Mouse (Mus musculus) layer of hippocampus, postnatal 14 days (tissue): ENCODE data around the gene Csta1. TPM values are rescaled to one million over a fixed set of nuclear protein-coding genes. Genes with fewer than 3 reads are reported as not detected.
"Not testable (repeated sequence)": the region's sequence is repeated elsewhere in the genome, so short reads cannot be mapped to it uniquely, and the experiment has no call there.

Experiments
- DNase-seq, 2 experiments: peaks; one replicate each; pipeline ENCODE4 v3.0.0; 2021 to 2022; ENCODE audit warnings: low spot score in 2 of 2, mixed read lengths in 1 of 2
- long read RNA-seq, 2 experiments: library from polyadenylated mRNA; stranded (forward); transcript quantifications; one replicate each; pipeline ENCODE4 v2.0.0; 2021
- total RNA-seq, 2 experiments: library from RNA; stranded (reverse); gene quantifications; 2 replicates each; pipeline ENCODE4 v1.2.3; 2021

The Csta1 gene
- total RNA-seq, result not detected
- long read RNA-seq, experiment 1, result 0 reads
- long read RNA-seq, experiment 2, result 0 reads

DNA sequence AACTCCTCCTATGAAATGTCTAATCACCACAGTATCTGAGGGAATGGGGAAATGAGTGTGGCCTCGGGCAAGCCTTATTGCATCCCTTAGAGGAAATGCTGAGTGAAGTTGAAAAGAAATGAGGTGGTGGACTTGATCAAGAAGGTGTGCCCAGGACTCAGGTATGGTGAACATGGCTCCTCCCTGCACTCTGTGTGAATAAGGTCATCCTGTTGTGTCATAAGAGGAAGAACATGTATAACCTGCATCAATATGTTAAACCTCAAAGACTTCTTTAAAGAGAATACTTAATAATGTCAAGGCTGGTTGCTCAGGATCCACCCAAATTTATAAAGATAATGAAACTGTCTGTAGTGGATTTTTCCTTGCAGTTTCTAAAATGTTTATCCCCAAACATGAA is at the start of gene Csta1:
TSS of gene Csta1 (minus strand) at position 101 of the 400 bp plus-strand sequence.
- no peak for DNase-seq

DNA sequence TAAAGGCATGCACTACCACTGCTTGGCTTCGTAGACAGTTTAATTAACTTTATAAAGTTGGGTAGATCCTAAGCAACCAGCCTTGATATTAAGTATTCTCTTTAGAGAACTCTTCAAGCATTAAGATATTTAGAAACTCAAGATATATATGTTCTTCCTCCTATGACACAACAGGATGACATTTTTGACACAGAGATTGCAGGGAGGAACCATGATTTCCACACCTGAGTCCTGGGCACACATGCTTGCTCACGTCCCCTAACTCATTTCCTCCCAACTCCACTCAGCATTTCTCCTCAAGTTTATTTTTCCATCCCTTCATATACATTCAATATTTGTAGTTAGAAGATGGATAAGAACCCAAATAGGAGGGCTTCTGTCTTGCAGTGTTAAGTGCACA is 48.9 kb upstream of the Csta1 start:
- no peak for DNase-seq

DNA sequence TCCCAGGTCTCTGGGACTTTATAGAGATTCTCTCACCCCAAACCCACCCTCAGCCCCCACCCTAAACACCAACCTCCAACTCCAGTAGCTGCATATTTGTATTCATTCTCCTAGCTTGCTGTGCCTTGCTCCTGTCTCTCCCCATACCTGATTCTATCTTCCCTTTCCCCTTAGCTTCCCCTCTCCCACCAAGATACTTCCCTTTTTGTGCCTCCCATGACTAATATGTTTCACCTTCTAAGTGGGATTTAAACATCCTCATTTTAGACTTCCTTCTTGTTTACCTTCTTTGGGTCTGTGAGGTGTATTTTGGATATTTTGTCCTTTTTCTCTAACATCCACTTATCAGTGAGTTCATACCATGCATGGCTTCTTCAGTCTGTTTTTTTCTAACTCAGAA is 45.1 kb upstream of the Csta1 start:
- DNase-seq, result no peak

DNA sequence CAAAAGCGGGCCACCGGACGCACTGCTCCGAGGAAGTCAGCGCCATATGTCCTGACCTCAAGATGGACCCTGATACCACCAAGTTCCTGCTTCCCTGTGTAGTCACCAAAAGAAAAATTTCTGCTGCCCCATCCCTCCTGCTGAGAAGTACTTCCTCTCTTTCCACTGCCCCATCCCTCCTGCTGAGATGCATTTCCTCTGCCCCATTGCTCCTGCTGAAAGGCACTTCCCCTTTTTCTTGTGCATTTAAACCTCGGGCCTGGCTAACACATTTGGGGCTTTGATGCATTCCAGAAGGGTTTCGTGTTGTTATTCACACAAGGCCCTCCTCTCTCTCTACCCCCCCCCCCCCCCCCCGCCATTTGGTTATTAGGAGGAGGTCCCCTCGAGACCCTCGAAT is 36.8 kb upstream of the Csta1 start:
- not testable (repeated sequence) for DNase-seq

DNA sequence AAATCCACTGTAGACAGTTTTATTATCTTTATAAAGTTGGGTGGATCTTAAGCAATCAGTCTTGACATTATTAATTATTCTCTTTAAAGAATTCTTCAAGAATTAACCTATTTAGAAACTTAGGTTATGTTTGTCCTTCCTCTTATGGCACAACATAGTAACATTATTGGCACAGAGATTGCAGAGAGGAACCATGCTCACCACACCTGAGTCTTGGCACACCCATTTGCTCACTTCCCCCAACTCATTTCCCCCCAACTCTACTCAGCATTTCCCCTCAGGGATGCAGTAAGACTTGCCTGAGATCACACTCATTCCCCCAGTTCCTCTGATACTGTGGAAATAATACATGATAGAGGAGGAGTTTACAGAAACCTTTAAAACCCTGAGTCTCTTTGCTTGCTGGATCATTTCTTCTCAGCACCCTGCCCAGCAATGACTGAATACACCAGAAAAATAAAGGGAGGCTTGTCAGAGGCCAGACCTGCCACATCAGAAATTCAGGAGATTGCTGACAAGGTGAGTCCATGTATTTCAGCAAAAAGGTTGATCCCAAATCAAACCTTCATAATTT is 25.4 kb upstream of the Csta1 start, which contains the start of gene Stfa2l1:
TSS of gene Stfa2l1 (plus strand) at position 410 of the 574 bp plus-strand sequence.
- DNase-seq, result no peak

DNA sequence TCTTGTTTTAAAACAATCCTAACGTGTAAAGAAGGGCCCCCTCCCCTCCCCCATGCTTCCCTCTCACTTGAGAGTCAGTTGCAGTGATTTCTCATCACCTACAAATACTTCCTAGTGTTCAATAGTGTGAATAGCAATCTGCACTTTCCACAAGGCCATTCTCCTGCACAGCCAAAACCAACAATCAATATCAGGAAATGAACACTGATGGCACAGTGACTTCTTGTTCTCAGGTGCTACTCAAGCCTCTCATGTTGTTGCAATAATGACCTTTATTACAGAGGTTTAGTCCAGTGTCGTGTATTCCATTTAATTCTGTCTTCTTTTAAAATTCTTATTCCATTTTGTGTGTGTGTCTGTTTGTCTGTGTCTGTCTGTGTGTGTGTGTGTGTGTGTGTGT is 7.2 kb upstream of the Csta1 start:
- DNase-seq, result no peak

DNA sequence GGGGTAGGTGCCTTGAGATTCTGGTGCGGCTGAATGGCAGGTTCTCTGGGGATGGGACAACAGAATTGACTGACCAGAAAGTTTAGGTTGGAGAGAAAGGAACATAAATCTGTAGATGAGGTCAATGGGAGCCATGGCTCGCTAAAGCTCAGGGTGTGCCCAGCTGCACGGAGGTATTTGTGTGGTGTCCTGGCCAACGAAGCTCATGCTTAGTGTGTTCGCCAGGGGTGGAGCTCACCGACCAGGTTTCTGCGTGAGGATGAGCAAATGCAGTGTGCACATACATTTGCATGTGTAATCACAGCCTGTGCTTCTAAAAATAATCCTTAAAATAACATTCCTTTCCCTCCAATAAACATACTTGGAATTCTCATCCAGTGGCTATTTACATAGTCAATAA is 2.9 kb downstream of the Csta1 start:
- no peak for DNase-seq

DNA sequence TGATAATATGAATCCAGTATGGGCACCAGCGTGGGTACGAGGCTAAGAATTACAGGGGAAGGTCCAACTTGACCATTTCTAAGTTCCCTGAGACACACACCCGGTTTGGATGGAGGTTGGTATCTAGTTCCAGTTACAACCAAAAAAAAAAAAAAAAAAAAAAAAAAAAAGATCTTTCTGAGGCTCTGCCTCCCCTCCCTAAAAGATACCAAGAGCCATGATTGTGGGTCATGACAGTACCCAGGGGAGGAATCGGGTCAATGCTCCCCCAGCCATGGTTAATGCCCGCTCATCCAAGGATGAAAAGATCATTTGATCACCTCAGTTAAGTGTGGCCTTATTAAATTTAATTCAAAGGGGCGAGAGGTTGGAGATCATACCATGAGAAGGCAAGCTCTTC is 15.3 kb downstream of the Csta1 start:
- DNase-seq, result not testable (repeated sequence)

DNA sequence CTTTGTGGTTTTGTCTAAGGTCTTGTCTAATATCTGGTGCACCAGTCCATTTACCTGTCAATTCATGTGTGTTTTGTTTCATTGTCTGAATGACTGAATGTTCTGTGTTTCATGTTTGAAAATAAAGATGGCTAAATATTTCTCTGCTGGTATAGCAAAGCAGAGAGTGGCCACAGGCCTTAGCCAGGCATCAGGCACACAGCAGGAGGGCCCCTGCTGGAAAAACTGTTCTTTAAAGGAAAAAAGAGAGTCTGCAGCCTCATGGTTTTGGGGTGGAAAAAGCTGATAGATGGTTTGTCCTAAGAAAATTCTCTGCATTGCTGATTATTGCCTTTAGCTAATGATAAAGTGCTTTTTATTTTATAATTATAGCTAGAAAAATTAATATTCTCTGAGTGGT is 19.6 kb downstream of the Csta1 start:
- not testable (repeated sequence) for DNase-seq

DNA sequence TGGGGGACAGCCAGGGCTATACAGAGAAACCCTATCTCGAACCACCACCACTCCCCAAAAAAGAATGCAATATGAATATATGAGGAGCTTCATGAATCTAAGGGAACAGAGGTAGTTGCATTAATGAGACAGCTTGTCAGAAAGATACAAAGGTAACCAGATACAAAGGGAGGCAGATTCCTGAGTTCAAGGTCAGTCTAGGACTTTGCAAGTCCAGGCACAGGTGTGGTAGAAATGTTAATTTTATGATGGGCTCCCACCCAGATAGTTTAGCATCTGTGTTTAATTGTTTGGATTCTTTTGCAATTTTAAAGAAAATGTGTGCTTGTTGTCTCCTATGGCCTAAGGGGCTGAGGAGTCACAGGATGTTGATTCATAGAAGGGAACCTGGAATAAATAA is 28.8 kb downstream of the Csta1 start:
- no peak for DNase-seq

DNA sequence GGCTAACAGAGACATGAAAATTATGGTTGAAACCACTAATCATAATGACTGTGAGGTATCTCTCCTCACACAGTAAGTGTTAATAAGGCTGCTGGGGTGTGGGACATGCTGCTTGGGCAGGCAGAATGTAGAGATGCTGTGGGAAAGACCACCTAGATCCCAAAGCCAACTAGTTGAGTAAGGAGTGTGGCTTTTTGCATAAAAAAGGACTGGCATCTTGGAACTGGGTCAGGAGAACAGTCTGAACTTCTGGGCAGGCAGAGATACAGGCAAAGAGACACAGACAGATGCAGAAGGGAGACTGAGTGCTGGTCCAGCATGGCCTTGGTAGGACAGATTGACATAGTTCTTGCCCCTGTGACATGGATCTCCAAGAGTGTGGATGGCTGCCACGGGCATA is 29.5 kb downstream of the Csta1 start:
- DNase-seq, result no peak

DNA sequence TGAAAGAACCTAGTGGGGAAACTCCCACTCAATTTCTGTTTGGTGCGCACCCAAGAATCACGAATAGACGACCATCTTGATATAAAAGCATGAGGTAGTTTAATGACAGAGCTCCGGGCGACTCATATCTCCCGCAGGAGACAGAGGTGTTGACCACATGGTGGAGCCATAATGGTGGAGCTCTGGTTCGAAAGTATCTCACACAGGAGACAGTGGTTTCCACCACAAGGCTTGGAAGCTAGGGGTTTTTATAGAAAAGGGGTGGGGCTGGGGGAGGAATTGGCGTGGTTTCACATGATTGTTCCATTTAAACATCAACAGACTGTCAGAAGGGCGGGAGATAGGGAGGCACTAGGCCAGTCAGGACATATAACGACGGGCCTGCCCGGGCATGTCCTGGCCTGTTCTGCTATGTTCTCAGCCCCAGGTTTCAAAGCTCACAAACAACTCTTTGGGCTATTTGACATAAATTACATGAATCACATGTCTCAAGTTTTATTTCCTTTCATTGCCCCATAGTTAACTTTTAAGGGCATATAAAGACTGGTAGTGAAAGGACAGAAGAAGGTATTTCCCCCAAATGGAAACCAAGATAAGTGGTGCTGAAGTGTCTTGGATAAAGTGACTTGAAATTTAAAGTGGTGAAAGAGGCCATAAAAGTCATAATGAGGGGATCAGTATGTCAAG is 33.1 kb downstream of the Csta1 start:
- DNase-seq, result not testable (repeated sequence)

DNA sequence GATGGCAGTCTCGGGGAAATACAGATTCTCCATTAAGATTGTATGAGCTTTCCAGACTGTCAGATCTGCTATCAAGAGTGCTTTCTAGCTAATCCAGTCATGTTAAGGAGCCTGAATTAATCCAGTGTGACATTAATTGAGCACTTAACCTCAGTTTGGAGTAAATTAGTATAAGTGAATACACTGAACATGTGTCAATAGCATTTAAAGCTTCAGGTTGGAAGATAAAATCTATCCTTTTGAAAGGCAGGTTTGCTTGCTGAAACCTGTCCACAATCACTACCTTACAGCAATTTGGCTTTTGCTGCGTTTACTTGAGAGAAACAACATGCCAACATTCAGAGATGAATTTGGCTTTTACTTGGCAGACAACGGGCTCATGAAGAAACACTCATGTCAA is 37.0 kb downstream of the Csta1 start:
- DNase-seq, result no peak

DNA sequence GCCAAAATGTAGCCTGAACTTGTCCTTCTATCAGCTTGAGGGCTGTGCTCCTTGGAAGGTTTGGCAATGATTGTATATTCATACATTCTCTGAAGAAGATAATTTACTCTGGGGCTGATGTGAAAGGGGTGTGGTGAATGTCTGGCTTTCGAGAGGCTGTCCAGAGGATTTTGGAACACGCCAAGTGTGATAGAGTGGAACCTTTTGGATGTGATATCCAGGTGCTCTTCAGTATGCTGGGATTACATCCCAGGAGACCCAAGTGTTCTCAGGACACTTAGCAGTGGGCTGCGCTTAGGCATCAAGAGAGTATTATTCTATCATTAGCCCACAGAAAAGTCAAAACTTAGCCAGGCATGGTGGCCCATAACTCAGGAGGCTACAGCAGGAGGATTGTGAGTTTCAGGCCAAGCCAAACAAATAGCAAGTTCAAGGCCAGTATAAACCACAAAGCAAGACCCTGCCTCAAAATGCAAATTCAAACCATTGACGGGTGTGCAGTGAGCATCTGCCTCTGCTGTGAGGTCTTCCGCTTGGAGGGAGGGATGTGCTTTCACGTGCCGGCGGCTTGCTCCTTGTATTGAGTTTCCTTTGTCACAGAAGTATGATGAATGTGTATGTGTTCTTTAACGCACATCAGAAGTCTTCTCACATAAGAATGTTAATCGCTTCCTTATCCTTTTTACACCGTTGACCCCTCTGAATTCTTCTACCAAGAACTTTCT is 40.1 kb downstream of the Csta1 start:
- DNase-seq, result no peak

DNA sequence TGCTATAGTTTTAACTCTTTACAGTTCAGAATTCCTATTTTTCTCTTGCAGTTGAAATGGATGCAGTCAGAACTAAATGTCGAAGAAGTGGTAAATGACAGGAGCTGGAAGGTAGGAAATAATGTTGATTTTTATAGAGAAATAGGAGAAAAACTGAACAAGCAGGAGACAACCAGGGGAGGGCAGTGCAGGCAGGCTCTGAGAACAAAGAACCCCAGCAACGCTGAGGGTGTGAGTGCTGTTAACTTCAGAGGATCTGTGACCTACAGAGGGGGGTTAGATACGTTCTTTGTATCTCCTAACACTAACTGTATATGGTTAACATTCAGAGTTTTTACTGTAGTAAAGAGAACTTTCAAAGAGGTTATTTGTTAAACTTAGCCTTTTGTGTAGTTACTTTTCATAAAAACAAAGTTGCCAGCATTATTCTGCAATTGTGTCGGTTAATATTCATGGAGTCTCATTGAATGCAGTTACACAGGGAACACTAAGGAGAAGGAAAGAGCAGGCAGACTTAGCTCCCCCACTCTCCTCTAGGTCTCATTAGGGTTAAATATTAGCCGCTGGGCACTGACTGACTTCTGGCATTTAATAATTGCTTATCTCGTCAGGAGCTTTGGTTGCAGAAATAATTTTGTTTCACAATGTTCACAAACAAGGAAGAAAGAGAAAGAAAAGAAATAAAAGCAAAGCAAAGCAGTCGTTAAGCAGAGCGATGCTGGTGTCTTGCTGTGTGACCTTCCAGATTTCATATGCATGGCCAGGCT is 41.0 kb downstream of the Csta1 start:
- DNase-seq, result no peak

DNA sequence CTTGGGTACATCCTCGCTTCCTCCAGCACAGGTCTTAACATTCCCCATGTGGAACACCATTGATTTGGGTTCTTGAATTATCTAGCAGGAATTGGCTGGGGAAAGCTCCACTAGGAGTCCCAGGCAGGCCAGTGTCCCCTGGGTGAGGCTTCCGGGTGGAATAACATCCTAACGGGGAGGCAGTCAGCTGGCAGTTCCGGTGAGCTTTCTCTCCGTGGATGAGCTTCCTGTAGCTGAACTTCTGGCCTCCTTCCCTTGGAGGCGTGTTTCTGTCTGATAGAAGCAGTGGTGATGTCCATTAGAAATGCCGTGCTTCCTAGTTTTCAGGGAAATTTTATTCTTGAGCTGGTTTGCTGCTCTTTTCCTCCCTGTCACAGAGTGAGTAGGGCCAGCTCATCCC is 42.0 kb downstream of the Csta1 start:
- DNase-seq, result no peak

DNA sequence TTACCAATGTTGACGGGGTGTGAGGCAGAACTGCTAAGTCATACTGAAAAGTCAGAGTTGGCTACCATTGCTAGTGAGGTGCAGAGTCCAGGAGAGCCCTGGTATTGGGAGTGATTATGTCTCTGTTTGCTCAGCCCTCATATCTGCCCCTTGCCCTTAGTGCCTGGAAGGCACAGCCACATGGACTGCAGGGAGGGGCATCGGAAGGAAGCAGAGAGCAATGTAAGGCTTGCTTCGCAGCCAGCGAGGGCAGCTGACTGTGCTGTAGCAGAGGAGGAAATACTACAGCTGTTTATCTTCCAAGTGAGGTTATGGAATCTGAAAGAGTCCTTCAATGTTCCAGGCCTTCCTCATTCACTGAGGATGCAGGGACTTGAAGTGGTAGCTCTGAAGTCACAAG is 43.2 kb downstream of the Csta1 start:
- no peak for DNase-seq

DNA sequence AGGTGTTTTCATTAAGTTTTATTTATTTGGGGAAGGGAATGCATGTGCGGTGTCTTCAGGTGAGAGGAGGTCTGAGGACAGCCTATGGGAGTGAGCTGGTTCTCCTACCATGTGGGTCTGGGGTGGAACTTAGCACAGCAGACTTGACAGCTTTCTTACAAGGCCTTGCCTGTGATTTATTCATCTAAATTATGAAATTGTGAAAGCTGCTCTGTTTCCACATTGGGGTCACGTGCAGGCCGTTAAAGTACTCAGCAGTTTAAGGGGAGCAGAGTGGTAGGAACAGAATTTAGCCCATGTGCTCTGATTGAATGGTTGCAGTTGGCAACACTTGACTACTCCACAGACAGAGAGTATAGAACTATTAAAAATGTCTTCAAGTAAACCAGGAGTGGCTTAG is 51.1 kb downstream of the Csta1 start:
- no peak for DNase-seq

DNA sequence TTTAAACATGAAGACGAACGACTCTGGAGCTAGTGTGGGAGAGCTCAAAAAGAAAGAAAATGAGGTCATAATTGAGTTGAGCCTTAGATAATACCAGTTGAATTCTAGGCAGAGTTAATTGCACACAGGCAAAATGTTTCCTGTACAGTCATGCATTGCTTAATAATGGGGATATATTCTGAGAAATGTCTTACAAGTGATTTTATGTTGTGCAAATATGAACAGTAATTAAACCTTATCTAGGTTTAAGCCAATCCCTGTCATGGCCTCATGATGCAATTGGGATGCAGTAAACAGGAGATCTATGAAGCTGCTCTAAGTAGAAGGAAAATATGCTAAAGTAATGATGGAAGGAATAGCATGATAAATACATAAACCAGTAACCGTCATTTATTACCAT is 56.3 kb downstream of the Csta1 start:
- no peak for DNase-seq

DNA sequence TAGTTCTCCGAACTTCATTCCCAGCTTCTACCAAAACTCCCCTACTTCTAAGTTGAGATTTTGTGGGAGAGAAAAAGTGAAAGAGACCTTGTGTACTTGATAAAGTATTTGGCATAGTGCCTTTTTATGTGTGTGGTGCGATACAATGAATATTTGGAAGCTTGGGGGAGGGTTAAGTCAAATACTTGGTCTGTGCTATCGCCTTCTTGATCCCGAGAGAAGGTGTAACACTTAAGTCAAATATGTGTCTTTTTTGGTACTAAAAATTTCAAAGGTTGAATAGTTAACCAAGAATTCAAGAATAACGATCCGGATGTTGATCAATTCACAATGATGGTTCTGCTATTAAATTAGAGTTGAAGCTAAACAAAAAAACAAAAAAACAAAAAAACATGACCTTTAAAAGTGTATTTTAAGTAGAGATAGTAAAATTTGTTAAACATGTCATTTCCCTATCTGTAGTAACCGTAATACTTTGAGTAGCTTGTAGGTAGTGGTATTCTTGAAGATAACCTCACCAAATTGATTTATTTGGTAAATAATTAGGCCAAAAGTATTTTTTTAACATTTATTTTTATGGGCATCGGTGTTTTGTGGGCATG is 58.5 kb downstream of the Csta1 start:
- no peak for DNase-seq
